Comparison of ENCODE assay signal across 8 mouse cellular contexts in genomic region chr5:123137044-123137909, GRCm38 (mm10). TPM values are rescaled to one million over a fixed set of nuclear protein-coding genes. Genes with fewer than 3 reads are reported as not detected.
DNase-seq lines count a peak whose midpoint lies in the region; TF ChIP-seq lines count a peak whose summit lies in the region.

No protein-coding gene starts in this region.

- H3K36me3 ChIP-seq in CH12.LX (replicated peaks in 1 of 2; ENCODE audit: control insufficient read depth in 1 of 2, insufficient read depth in 1 of 2, low read length in 1 of 2), result peaks cover 25 to 51% of the 10 kb centered on the region in 2 experiments
- H3K36me3 ChIP-seq in forebrain, embryonic 10.5 days (replicated peaks), result peaks cover 32% of the 10 kb centered on the region

- peak; percentile 72 for DNase-seq in CH12.LX (ENCODE audit: extremely low read depth)
- DNase-seq in brain, adult 2 months (ENCODE audit: low read depth, low spot score), result peak; percentile 82
- peak; percentile 77 for DNase-seq in forebrain, embryonic 10.5 days (ENCODE audit: extremely low spot score, low spot score)
- peak; percentile 93 for DNase-seq in heart, postnatal 10 days
- DNase-seq in large intestine, adult 2 months (ENCODE audit: low read depth, low spot score), result peak; percentile 88
- DNase-seq in lung, postnatal 25 days (ENCODE audit: low spot score), result peak; percentile 92
- peak; percentile 79 for DNase-seq in right cerebral cortex, postnatal 14 days
- peak; percentile 95 for DNase-seq in urinary bladder, postnatal 36 days (ENCODE audit: low spot score in 2 of 2)

- H3K27me3 ChIP-seq in CH12.LX (replicated peaks), result no peaks in the 10 kb centered on the region
- no peaks in the 10 kb centered on the region for H3K27me3 ChIP-seq in forebrain, embryonic 10.5 days (ENCODE audit: poor library complexity, severe bottlenecking)

- no peak for TF ChIP-seq RAD21 in CH12.LX (IDR thresholded peaks at IDR 0.05; ENCODE audit: low read depth, low read length)

- dilution Hi-C loops in CH12.LX (cut with MboI; ENCODE audit: extremely low pct_ligation_motif_present, extremely low pct_unique_long_range_greater_than_20kb, low sequenced_read_pairs), result no loop called here

- no peaks in the 10 kb centered on the region for H3K9me3 ChIP-seq in CH12.LX (replicated peaks; ENCODE audit: low read length)
- no peaks in the 10 kb centered on the region for H3K9me3 ChIP-seq in forebrain, embryonic 10.5 days

- TF ChIP-seq POLR2A in CH12.LX (IDR thresholded peaks at IDR 0.05; ENCODE audit: low read depth, low read length), result 0 out of 2 replicates have a peak, but pooled peaks have one; percentile 14

- WGBS in forebrain, embryonic 10.5 days, result under 1% methylated on average over 20 of the region's 20 CpGs
- 1% methylated on average over 20 of the region's 20 CpGs for WGBS in large intestine, adult 2 months

- intact Hi-C loops in heart, postnatal 10 days (cut with DNase I), result no loop called here

- peak overlapping the region; percentile 100 for H3K9ac ChIP-seq in CH12.LX (ENCODE audit: insufficient read depth, low read depth)

- H3K4me3 ChIP-seq in CH12.LX (replicated peaks in 1 of 3; ENCODE audit: low read depth in 2 of 3, low read length in 2 of 3, poor library complexity in 1 of 3), result peak overlapping the region; percentile 30 to 86 (median 76)
- peak overlapping the region; percentile 98 for H3K4me3 ChIP-seq in forebrain, embryonic 10.5 days

- TF ChIP-seq EP300 in CH12.LX (IDR thresholded peaks at IDR 0.05; ENCODE audit: low read length), result no peak

- no peak for TF ChIP-seq CTCF in CH12.LX (conservative IDR thresholded peaks at IDR 0.05 in 1 of 2, IDR thresholded peaks at IDR 0.05 in 1 of 2; ENCODE audit: low read depth in 2 of 2, low read length in 2 of 2)

- in situ Hi-C loops in CH12.LX (cut with MboI; ENCODE audit: low pct_ligation_motif_present, low pct_unique_long_range_greater_than_20kb, low sequenced_read_pairs), result no loop called here

- H3K27ac ChIP-seq in CH12.LX (ENCODE audit: insufficient read depth, low read depth), result peak overlapping the region; percentile 99
- peak overlapping the region; percentile 100 for H3K27ac ChIP-seq in forebrain, embryonic 10.5 days

- H3K79me2 ChIP-seq in CH12.LX (replicated peaks; ENCODE audit: control insufficient read depth, extremely low read depth, insufficient read depth, poor library complexity, severe bottlenecking), result peaks cover 36% of the 10 kb centered on the region

- H3K4me1 ChIP-seq in CH12.LX (ENCODE audit: control insufficient read depth in 1 of 2, insufficient read depth in 2 of 2), result peaks cover 10 to 53% of the 10 kb centered on the region in 2 experiments
- peaks cover 79% of the 10 kb centered on the region for H3K4me1 ChIP-seq in forebrain, embryonic 10.5 days

- peak overlapping the region; percentile 92 for H3K4me2 ChIP-seq in CH12.LX (ENCODE audit: insufficient read depth, low read depth, poor library complexity, severe bottlenecking)

TF ChIP-seq in CH12.LX, 34 proteins besides CTCF, POLR2A, EP300 and RAD21:
- TF ChIP-seq CHD2 (IDR thresholded peaks at IDR 0.05; ENCODE audit: low read length) (peak; percentile 83), MEF2A (IDR thresholded peaks at IDR 0.05; ENCODE audit: borderline replicate concordance, low read depth, low read length) (peak; percentile 70; the same call in 1 of the 2 replicates), BHLHE40 (IDR thresholded peaks at IDR 0.05; ENCODE audit: low read depth, low read length) (no peak), KAT2A (IDR thresholded peaks at IDR 0.05; ENCODE audit: insufficient replicate concordance, low read length) (no peak), ZMIZ1 (IDR thresholded peaks at IDR 0.05; ENCODE audit: low read depth, low read length) (no peak), ZNF384 (IDR thresholded peaks at IDR 0.05; ENCODE audit: low read depth, low read length) (no peak), JUN (IDR thresholded peaks at IDR 0.05; ENCODE audit: insufficient read depth, low read depth, low read length) (no peak), USF1 (IDR thresholded peaks at IDR 0.05; ENCODE audit: low read depth, low read length) (no peak), MYC (IDR thresholded peaks at IDR 0.05; ENCODE audit: low read depth, low read length) (0 out of 2 replicates have a peak, but pooled peaks have one; percentile 13), POLR2AphosphoS2 (IDR thresholded peaks at IDR 0.05; ENCODE audit: low read depth, low read length) (no peak), SMC3 (IDR thresholded peaks at IDR 0.05; ENCODE audit: low read depth, low read length) (no peak), MAZ (IDR thresholded peaks at IDR 0.05; ENCODE audit: low read depth, low read length) (no peak), ELF1 (IDR thresholded peaks at IDR 0.05; ENCODE audit: low read depth, low read length) (no peak), GABPA (IDR thresholded peaks at IDR 0.05; ENCODE audit: insufficient replicate concordance, low read depth, low read length) (no peak), CHD1 (IDR thresholded peaks at IDR 0.05; ENCODE audit: low read depth, low read length) (no peak), SIN3A (IDR thresholded peaks at IDR 0.05; ENCODE audit: low read length) (peak; percentile 78), ZC3H11A (IDR thresholded peaks at IDR 0.05; ENCODE audit: low read depth, low read length) (no peak), MAFK (IDR thresholded peaks at IDR 0.05; ENCODE audit: insufficient replicate concordance, low read length) (peak; percentile 25; the same call in 1 of the 2 replicates), JUND (conservative IDR thresholded peaks at IDR 0.05; ENCODE audit: low read depth, low read length) (no peak), NRF1 (IDR thresholded peaks at IDR 0.05; ENCODE audit: low read depth, low read length) (no peak), USF2 (conservative IDR thresholded peaks at IDR 0.05; ENCODE audit: low read depth, low read length) (no peak), E2F4 (IDR thresholded peaks at IDR 0.05; ENCODE audit: insufficient replicate concordance, low read depth, low read length) (no peak), IRF4 (IDR thresholded peaks at IDR 0.05; ENCODE audit: low read depth, low read length) (peak; percentile 33; the same call in 1 of the 2 replicates), ETS1 (conservative IDR thresholded peaks at IDR 0.05; ENCODE audit: low read depth, low read length) (peak; percentile 35; the same call in 1 of the 2 replicates), PAX5 (IDR thresholded peaks at IDR 0.05; ENCODE audit: low read length) (no peak), ZKSCAN1 (IDR thresholded peaks at IDR 0.05; ENCODE audit: borderline replicate concordance, low read depth, low read length) (no peak), HCFC1 (IDR thresholded peaks at IDR 0.05; ENCODE audit: low read depth, low read length) (no peak), RCOR1 (conservative IDR thresholded peaks at IDR 0.05; ENCODE audit: low read depth, low read length) (no peak), TBP (conservative IDR thresholded peaks at IDR 0.05; ENCODE audit: low read depth, low read length) (no peak), TCF12 (IDR thresholded peaks at IDR 0.05; ENCODE audit: low read depth, low read length) (no peak), NELFE (IDR thresholded peaks at IDR 0.05; ENCODE audit: low read depth, low read length) (0 out of 2 replicates have a peak, but pooled peaks have one; percentile 19), MXI1 (IDR thresholded peaks at IDR 0.05; ENCODE audit: low read depth, low read length) (peak; percentile 70; the same call in 1 of the 2 replicates), UBTF (IDR thresholded peaks at IDR 0.05; ENCODE audit: low read depth, low read length) (no peak), MAX (IDR thresholded peaks at IDR 0.05; ENCODE audit: low read length) (no peak)

RNA-seq across cellular contexts. Expression of gene Setd1b, which starts 4.7 kb away (rescaled TPM):
- 2.3 and 2.6 TPM in 2 replicates for total RNA-seq in CH12.LX (2012; rRNA removed)
- 0.50 and 0.70 TPM in 2 replicates for total RNA-seq in CH12.LX (2014; rRNA removed)
- polyA plus RNA-seq in CH12.LX (2012; ENCODE audit: insufficient read length, low read depth), result 8.0 and 9.1 TPM in 2 replicates
- polyA plus RNA-seq in forebrain, embryonic 10.5 days (2016; fragmentation: Nextera tagmentation; extraction: Ambion mirVana), result 7.6 and 8.1 TPM in 2 replicates
- 10 to 100 TPM; 19.6 to 22.1 TPM for total RNA-seq in heart, postnatal 10 days (2021)
- polyA plus RNA-seq in large intestine, adult 2 months (2012; rRNA removed), result 5.3 and 7.3 TPM in 2 replicates

RNA-seq across cellular contexts. Expression of gene Rhof, which starts 4.8 kb away (rescaled TPM):
- total RNA-seq in CH12.LX (2012; rRNA removed) (46.5 and 56.9 TPM in 2 replicates), CH12.LX (2014; rRNA removed) (32.6 and 33.6 TPM in 2 replicates)
- 38.2 and 45.4 TPM in 2 replicates for polyA plus RNA-seq in CH12.LX (2012; ENCODE audit: insufficient read length, low read depth)
- polyA plus RNA-seq in forebrain, embryonic 10.5 days (2016; fragmentation: Nextera tagmentation; extraction: Ambion mirVana), result 1.2 and 1.5 TPM in 2 replicates
- total RNA-seq in heart, postnatal 10 days (2021), result under 1 TPM; 0.64 to 0.77 TPM
- 52.1 and 55.0 TPM in 2 replicates for polyA plus RNA-seq in large intestine, adult 2 months (2012; rRNA removed)

RNA-seq across cellular contexts. Expression of gene Psmd9, which starts 31.9 kb away (rescaled TPM):
- total RNA-seq in CH12.LX (2012; rRNA removed) (35.5 and 37.9 TPM in 2 replicates), CH12.LX (2014; rRNA removed) (28.6 and 30.8 TPM in 2 replicates)
- polyA plus RNA-seq in CH12.LX (2012; ENCODE audit: insufficient read length, low read depth), result 38.0 and 46.2 TPM in 2 replicates
- polyA plus RNA-seq in forebrain, embryonic 10.5 days (2016; fragmentation: Nextera tagmentation; extraction: Ambion mirVana), result 80.5 and 84.6 TPM in 2 replicates
- total RNA-seq in heart, postnatal 10 days (2021), result 10 to 100 TPM; 20.5 to 24.6 TPM
- polyA plus RNA-seq in large intestine, adult 2 months (2012; rRNA removed), result 22.0 and 25.6 TPM in 2 replicates

RNA-seq across cellular contexts. Expression of gene Hpd, which starts 45.2 kb away (rescaled TPM):
- total RNA-seq in CH12.LX (2012; rRNA removed) (not detected in 2 replicates), CH12.LX (2014; rRNA removed) (0.20 TPM in 1 of 2 replicates, not detected in the other)
- polyA plus RNA-seq in CH12.LX (2012; ENCODE audit: insufficient read length, low read depth), result not detected in 2 replicates
- polyA plus RNA-seq in forebrain, embryonic 10.5 days (2016; fragmentation: Nextera tagmentation; extraction: Ambion mirVana), result 0.31 TPM in 1 of 2 replicates, not detected in the other
- total RNA-seq in heart, postnatal 10 days (2021), result not detected
- 42.3 and 60.9 TPM in 2 replicates for polyA plus RNA-seq in large intestine, adult 2 months (2012; rRNA removed)

Comparison
In these comparisons a context has a peak if more than half of its experiments do, and no peak if none do; other contexts are left out.
1. Peak in every context shown above with its lines: DNase-seq, H3K4me3 ChIP-seq and H3K27ac ChIP-seq.
2. RNA of gene Rhof, which starts 4.8 kb away (polyA plus RNA-seq): 52.1 to 55.0 TPM in large intestine, adult 2 months and 38.2 to 45.4 TPM in CH12.LX; 1.2 to 1.5 TPM in forebrain, embryonic 10.5 days; every median in the first group is over 10 times any median in the second.